Mouse (Mus musculus) cerebellum, adult (tissue): Measurements from ENCODE around the gene Gm5938.

Source experiments
- ATAC-seq: cut with Nextera tagmentation; 2 replicates; pipeline ENCODE4 v1.9.2; 2017; ENCODE audit warnings: mild to moderate bottlenecking, moderate library complexity, mixed read lengths; ENCODE audit not compliant: insufficient number of reproducible peaks, low FRiP score, low TSS enrichment

The Gm5938 gene

GRCm38 (mm10) chrX:78125167-78125566, at the start of gene Gm5938:
Gene Gm5938 (plus strand): TSS chrX:78125467.
- no peak for ATAC-seq

- no peak for ATAC-seq
Measured at GRCm38 (mm10) chrX:78091274-78091673, 34.0 kb upstream of the Gm5938 start, which contains the start of gene Obp1a. Gene Obp1a (minus strand): TSS chrX:78091374.
